Mouse (Mus musculus) embryonic facial prominence, embryonic 14.5 days (tissue): ENCODE measurements at regions not wholly inside any gene's neighbourhood (a gene's known extent, or its start where the extent isn't known, plus 50 kb on each side); places are given as distances from the start of the nearest gene placed in this dataset.

Experiments used
- ATAC-seq: fragments of 200-750 bp; cut with Nextera tagmentation; 2 replicates; pipeline ENCODE4 v1.8.0; 2017; ENCODE audit warnings: low read depth, moderate number of reproducible peaks, moderate TSS enrichment
- DNase-seq: peaks from one replicate; pipeline ENCODE4 v3.0.0-alpha.2; 2015; ENCODE audit warnings: low spot score
- H3K27ac ChIP-seq: fragments of 300-500 bp; sonication (generic); replicated peaks from 2 replicates; pipeline ENCODE4 v1.5.1; 2014; ENCODE audit warnings: low read depth, mild to moderate bottlenecking, low read length, moderate library complexity
- H3K27me3 ChIP-seq: fragments of 300-500 bp; sonication (generic); replicated peaks from 2 replicates; pipeline ENCODE4 v1.6.1; 2014; ENCODE audit warnings: low read length; ENCODE audit not compliant: control insufficient read depth, insufficient read depth
- H3K36me3 ChIP-seq: fragments of 300-500 bp; sonication (generic); 2 replicates; pipeline ENCODE4 v1.6.1; 2014; ENCODE audit warnings: low read length, mixed read lengths; ENCODE audit not compliant: control insufficient read depth, insufficient read depth
- H3K4me1 ChIP-seq: fragments of 300-500 bp; sonication (generic); 2 replicates; pipeline ENCODE4 v1.6.1; 2014; ENCODE audit warnings: antibody characterized with exemption, low read length; ENCODE audit not compliant: control insufficient read depth, insufficient read depth
- H3K4me2 ChIP-seq: fragments of 300-500 bp; sonication (generic); 2 replicates; pipeline ENCODE4 v1.6.1; 2014; ENCODE audit warnings: low read depth, mild to moderate bottlenecking, low read length, moderate library complexity, mixed read lengths
- H3K4me3 ChIP-seq: fragments of 300-500 bp; sonication (generic); 2 replicates; pipeline ENCODE4 v1.5.1; 2014; ENCODE audit warnings: low read depth, mild to moderate bottlenecking, low read length
- H3K9ac ChIP-seq: fragments of 300-500 bp; sonication (generic); 2 replicates; pipeline ENCODE4 v1.6.1; 2014; ENCODE audit warnings: low read depth, mild to moderate bottlenecking, low read length, moderate library complexity, mixed read lengths
- H3K9me3 ChIP-seq: fragments of 300-500 bp; sonication (generic); 2 replicates; pipeline ENCODE4 v1.6.1; 2016; ENCODE audit warnings: low read length; ENCODE audit not compliant: control insufficient read depth
- WGBS: fragments of 180-500 bp; shearing (Covaris S2); extraction: QIAGEN DNeasy Blood & Tissue Kit; methylation state at CpG from one replicate; pipeline ENCODE4 v1.1.7; 2014; 5-methylcytosine and 5-hydroxymethylcytosine counted together

- Histone ChIP-seq H3K4me3 (no peak overlapping the region), H3K4me2 (no peak overlapping the region), H3K9me3 (peaks cover 3% of the 10 kb centered on the region; the same call in 1 of the 2 replicates), H3K27me3 (no peaks in the 10 kb centered on the region), H3K36me3 (no peaks in the 10 kb centered on the region), H3K27ac (peak overlapping the region; percentile 15; the same call in 1 of the 2 replicates), H3K4me1 (peaks cover 3% of the 10 kb centered on the region; the same call in 1 of the 2 replicates), H3K9ac (no peak overlapping the region)
- DNase-seq (no peak), ATAC-seq (0 out of 2 replicates have a peak, but pooled peaks have one; percentile 26)
- WGBS = 95% methylated on average over 2 of the region's 2 CpGs
Measured at GRCm38 (mm10) chr1:186372770-186373353, 255.8 kb upstream of the Lyplal1 start.

- H3K36me3 ChIP-seq = no peaks in the 10 kb centered on the region
- no peak overlapping the region for H3K4me3 ChIP-seq
- H3K27ac ChIP-seq = no peak overlapping the region
- H3K4me1 ChIP-seq = 0 out of 2 replicates have a peak, but pooled peaks cover 2% of the 10 kb centered on the region
- no peaks in the 10 kb centered on the region for H3K9me3 ChIP-seq
- H3K4me2 ChIP-seq = no peak overlapping the region
- no peak for ATAC-seq
- no peak overlapping the region for H3K9ac ChIP-seq
- no peaks in the 10 kb centered on the region for H3K27me3 ChIP-seq
- DNase-seq = no peak
- WGBS = 80% methylated on average over 4 of the region's 4 CpGs
Measured at GRCm38 (mm10) chr1:186363356-186363755, 246.2 kb upstream of the Lyplal1 start.

GRCm38 (mm10) chr1:186358011-186358670, 241.0 kb upstream of the Lyplal1 start:
- H3K9ac ChIP-seq = no peak overlapping the region
- H3K36me3 ChIP-seq = no peaks in the 10 kb centered on the region
- 26% methylated on average over 15 of the region's 15 CpGs for WGBS
- H3K27me3 ChIP-seq = no peaks in the 10 kb centered on the region
- ATAC-seq (peak; percentile 37; the same call in 1 of the 2 replicates), DNase-seq (peak; percentile 79)
- H3K4me1 ChIP-seq = 0 out of 2 replicates have a peak, but pooled peaks cover 3% of the 10 kb centered on the region
- no peak overlapping the region for H3K4me3 ChIP-seq
- H3K4me2 ChIP-seq = peak overlapping the region; percentile 37
- H3K9me3 ChIP-seq = no peaks in the 10 kb centered on the region
- no peak overlapping the region for H3K27ac ChIP-seq

- ATAC-seq = no peak
- Histone ChIP-seq H3K4me3 (no peak overlapping the region), H3K36me3 (no peaks in the 10 kb centered on the region), H3K9me3 (no peaks in the 10 kb centered on the region), H3K9ac (no peak overlapping the region), H3K27ac (no peak overlapping the region), H3K4me2 (no peak overlapping the region), H3K27me3 (no peaks in the 10 kb centered on the region), H3K4me1 (0 out of 2 replicates have a peak, but pooled peaks cover 3% of the 10 kb centered on the region)
- WGBS = 47% methylated on average over 6 of the region's 6 CpGs
- DNase-seq = no peak
Measured at GRCm38 (mm10) chr1:186354742-186355141, 237.6 kb upstream of the Lyplal1 start.

DNA sequence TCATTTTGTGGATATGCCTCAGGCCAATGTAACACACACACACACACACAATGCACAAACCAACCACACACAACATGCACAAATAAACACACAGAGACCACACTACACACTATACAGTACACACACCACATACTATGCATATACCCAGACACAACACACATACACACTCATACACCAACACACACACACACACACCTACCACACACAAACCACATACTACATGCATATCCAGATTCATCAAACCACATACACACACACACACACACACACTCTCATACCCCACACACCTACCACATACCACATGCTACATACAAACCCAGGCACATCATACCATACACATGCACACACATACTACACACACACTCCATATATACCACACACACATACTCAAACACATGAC, 237.0 kb upstream of the Lyplal1 start:
- DNase-seq (no peak), ATAC-seq (no peak)
- Histone ChIP-seq H3K9ac (no peak overlapping the region), H3K4me3 (no peak overlapping the region), H3K4me2 (no peak overlapping the region), H3K4me1 (0 out of 2 replicates have a peak, but pooled peaks cover 3% of the 10 kb centered on the region), H3K36me3 (no peaks in the 10 kb centered on the region), H3K27ac (no peak overlapping the region), H3K27me3 (no peaks in the 10 kb centered on the region), H3K9me3 (no peaks in the 10 kb centered on the region)

- no peaks in the 10 kb centered on the region for H3K9me3 ChIP-seq
- H3K27ac ChIP-seq = no peak overlapping the region
- no peak for DNase-seq
- H3K9ac ChIP-seq = no peak overlapping the region
- H3K4me3 ChIP-seq = no peak overlapping the region
- H3K27me3 ChIP-seq = no peaks in the 10 kb centered on the region
- H3K4me1 ChIP-seq = 0 out of 2 replicates have a peak, but pooled peaks cover 3% of the 10 kb centered on the region
- no peaks in the 10 kb centered on the region for H3K36me3 ChIP-seq
- H3K4me2 ChIP-seq = no peak overlapping the region
- 85% methylated on average over 4 of the region's 4 CpGs for WGBS
- no peak for ATAC-seq
Measured at GRCm38 (mm10) chr1:186350381-186350780, 233.3 kb upstream of the Lyplal1 start.

DNA sequence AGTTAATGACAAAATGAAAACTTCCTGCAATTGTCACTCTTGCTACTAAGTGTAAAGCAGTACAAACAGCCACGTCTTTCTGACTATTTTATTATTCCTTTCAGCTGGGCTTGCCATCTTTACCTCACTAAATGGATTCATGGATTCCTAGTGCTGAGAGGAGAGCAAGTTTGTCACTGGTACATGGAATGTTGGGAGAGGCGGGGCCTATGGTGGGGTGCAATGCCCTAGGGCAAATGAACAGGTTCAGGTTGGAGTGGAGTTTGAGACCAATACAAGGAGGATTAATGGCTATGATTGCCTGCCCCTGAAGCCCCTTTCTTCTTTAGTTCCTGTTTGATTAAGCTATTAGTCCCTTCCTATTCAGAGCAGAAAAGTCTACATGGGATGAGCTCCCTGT, 232.9 kb upstream of the Lyplal1 start:
- 77% methylated on average over 2 of the region's 2 CpGs for WGBS
- Histone ChIP-seq H3K9ac (no peak overlapping the region), H3K4me2 (no peak overlapping the region), H3K27me3 (no peaks in the 10 kb centered on the region), H3K36me3 (no peaks in the 10 kb centered on the region), H3K4me3 (no peak overlapping the region), H3K27ac (no peak overlapping the region), H3K9me3 (no peaks in the 10 kb centered on the region), H3K4me1 (0 out of 2 replicates have a peak, but pooled peaks cover 3% of the 10 kb centered on the region)
- DNase-seq (no peak), ATAC-seq (no peak)

DNA sequence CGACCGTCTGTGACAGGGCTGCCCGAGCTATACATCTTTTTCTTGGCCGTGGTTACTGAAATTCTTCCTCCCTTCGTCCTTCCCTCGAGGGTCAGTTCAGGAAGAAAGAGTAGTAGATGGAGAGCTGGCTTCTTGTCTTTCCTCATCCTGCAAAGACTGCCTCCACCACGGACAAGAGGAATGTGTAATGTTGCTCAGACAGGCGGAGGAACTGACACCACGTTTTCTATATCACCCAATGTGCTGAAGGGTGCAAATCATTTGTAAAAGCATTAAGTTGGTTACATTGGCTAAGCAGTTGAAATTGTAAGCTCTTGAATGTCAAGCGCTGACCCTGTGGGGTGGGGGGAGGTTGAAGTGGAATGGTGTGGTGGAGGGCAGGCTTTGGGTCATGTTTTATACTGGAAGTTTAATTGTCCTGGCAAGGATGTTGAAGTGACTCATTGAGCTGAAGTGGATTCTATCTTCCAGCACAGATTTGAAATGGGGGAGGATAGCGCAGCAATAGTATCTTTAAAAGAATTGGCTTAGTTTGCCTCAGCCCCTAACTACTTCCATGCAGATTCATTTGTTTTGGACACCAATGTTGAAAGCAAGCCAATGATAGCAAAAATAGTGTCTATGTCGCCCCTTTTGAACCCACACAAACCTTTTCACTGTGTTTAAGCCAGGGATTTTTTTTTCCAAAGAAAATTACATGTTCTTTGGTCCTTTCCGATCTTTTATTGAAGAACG, 230.5 kb upstream of the Lyplal1 start:
- Histone ChIP-seq H3K9ac (no peak overlapping the region), H3K4me2 (no peak overlapping the region), H3K36me3 (no peaks in the 10 kb centered on the region), H3K9me3 (no peaks in the 10 kb centered on the region), H3K4me1 (0 out of 2 replicates have a peak, but pooled peaks cover 3% of the 10 kb centered on the region), H3K4me3 (no peak overlapping the region), H3K27ac (no peak overlapping the region), H3K27me3 (no peaks in the 10 kb centered on the region)
- DNase-seq = peak; percentile 52
- no peak for ATAC-seq
- 65% methylated on average over 14 of the region's 14 CpGs for WGBS
